Mouse (Mus musculus) right cerebral cortex, postnatal 25 days (tissue): ENCODE results near the gene Zfp771.
"Not testable (repeated sequence)": the region's sequence is repeated elsewhere in the genome, so short reads cannot be mapped to it uniquely, and the experiment has no call there.

Experiments used
- DNase-seq: peaks from one replicate; pipeline ENCODE4 v3.0.0; 2022

The Zfp771 gene

DNA sequence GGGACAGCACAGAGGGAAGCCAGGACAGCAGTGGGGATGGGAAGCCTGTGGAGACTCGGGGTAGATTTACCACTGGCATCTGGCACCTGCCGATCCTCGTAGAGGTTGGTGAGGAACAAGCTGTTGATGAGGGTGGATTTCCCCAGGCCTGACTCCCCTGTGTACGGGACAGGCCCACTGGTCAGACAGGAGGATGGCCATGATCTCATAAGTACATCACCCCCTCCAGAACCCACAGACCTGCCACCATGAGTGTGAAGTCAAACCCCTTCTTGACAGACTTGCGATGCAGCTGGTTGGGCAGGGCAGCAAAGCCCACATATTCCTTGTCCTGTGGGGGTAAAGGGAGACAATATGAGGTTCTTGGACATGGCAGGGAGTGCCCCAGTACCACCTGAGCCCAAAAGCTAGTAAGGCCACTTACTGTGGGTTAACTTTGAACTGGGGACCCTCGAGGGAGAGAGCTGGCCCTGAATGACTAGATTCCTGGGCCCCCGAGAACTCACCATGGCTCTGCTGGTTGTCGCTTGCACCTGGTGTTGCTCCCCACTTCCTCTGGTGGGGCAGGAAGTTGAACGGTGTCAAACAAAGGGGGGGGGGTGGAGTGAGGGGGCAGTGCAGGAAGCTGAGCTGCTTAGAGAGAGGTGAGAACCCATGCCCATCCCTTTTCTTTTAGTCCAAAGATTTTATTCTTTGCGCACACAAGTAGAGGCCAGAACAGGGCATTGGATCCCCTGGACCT lies 26.0 kb upstream of the Zfp771 start:
- DNase-seq, result no peak

DNA sequence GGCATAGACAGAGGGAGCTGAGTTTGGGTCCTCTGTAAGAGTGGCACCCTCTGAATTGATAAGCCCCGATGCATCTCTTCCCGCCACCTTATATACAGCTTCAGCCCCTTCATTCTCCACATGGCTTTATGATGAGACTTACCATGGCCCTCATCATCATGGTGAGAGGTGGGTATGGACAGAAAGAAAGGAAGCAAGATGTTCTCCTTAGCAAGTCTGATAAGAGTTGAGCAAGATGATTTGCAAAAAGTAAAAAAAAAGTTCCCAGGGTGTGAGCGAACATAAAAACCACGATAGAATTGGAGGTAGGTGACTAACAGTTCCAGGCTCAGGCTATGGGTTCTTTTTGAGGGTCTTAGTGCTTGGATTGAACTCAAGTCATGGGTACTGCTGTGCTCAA lies 25.4 kb upstream of the Zfp771 start:
- DNase-seq, result no peak

DNA sequence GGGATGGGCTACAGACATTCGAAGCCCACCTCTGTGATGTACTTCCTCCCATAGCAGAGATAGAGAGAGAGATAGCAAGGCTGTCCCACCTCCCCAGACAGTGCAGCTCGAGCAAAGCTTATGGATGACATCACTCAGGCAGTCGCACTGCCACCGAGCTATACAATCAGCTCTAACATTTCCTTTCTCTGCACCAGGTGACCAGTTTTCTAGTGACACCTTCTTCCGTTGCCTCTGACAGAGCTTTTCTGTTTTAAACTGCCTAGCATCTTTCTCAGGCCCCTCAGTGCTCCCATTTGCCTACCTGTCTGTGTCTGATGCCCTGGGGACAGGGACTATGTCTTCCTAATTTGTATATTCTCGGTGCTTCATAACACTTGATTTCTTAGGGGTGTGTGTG lies 23.6 kb upstream of the Zfp771 start:
- no peak for DNase-seq

DNA sequence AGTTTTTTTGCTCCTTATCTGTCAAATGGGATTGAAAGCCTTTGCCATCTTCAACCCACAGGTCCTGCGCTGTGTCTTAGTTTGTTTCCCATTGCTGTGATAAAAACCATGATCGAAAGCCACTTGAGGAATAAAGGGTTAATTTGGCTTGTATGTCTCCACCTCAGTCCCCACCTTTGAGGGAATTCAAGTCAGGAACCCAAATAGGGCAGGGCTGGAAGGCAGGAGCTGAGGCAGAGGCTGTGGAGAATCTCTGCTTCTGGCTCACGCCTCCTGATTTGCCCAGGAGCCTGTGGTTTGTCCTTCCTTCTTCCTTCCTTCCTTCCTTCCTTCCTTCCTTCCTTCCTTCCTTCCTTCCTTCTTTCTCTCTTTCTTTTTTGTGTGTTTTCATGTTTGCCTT lies 21.0 kb upstream of the Zfp771 start:
- no peak for DNase-seq

DNA sequence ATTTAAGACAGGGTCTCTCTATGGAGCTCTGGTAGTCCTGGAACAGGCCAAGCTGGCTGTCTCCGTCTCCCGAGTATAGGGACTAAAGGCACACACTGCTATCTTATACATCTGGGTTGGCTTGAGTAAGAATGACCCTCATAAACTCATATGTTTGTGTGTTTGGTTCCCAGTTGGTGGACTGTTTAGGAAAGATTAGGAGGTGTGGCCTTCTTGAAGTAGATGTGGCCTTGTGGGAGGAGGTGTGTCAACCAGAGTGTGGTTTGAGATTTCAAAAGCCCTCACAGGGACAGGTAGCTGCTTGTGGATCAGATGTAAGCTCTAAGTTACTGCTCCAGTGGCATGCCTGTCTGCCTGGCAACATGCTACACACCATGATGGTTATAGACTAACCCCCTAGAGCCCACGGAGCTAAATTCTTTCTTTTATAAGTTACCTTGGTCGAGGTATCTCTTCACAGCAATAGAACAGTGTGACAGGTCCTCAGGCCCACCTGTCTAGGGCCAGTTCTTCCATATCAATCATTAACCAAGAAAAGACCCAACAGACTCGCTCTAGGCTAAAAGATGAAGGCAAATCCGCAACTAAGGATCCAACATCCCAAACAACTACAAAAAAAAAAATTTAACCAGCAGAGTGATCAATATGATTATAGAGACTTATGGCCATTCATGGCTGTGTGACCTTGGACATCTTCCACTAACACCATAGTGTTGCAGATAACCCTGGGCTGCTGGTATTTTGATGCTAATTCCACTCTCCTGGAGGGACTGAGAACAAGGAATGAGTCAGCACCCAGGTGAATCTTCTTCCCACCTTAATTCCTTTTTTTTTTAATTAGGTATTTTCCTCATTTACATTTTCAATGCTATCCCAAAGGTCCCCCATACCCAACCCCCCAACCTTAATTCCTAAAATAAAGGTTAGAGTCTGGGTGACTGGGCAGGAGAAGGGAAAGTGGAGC lies 20.3 kb upstream of the Zfp771 start:
- no peak for DNase-seq

DNA sequence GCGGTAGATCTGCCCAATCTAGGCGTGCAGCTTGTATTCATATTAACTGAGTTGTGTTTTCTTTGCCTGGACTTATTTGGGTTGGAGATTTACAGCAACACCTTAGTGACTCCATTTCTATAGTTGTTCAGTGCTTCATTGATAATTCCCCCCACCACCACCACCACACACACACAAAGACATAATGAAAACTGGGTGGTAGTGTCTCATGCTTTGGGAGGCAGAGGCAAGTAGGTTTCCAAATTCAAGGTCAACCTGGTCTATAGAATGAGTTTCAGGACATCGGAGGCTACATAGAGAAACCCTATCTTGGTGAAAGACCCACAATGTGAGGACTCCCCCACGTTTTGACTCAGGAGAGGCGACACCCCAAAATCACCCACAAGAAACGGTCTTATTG lies 19.5 kb upstream of the Zfp771 start:
- no peak for DNase-seq

DNA sequence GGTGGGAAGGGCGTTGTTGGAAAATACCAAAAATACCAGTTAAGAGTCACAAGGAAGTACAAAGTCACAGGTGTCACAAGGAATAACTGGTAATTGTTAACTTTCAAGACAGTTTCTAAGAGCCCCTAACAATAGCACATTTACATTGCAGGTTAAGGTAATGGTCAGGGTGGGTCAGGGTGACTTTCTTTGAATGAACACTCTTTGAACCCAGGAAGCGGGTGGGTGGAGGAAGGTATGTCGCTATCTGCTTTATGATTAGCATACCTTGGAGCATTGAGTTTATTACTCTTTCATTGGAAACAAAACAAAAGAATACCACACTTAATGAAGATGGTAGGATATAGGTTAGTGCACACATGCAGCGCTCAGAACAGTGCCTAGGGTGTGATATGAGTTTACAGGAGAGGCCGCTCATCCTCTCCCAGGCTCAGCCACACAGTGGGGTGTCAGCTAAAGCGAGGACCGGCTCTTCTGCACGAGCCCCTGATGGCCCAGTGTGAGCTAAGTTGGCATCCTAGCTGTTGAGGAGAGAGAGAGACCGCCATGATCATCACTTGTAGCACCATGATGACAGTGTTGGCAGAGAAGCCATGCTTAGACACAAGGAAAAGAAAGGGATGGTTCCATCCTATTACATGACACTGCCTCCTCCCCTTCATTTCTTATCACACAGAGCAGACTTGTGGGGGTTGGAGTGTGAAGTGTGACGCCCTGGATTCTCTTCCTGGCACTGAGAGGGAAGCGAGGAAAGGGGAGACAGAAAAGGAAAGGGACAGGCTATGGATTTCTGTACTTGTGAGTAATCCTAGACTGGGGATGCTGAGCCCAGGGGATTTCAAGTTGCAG lies 18.7 kb upstream of the Zfp771 start:
- no peak for DNase-seq

DNA sequence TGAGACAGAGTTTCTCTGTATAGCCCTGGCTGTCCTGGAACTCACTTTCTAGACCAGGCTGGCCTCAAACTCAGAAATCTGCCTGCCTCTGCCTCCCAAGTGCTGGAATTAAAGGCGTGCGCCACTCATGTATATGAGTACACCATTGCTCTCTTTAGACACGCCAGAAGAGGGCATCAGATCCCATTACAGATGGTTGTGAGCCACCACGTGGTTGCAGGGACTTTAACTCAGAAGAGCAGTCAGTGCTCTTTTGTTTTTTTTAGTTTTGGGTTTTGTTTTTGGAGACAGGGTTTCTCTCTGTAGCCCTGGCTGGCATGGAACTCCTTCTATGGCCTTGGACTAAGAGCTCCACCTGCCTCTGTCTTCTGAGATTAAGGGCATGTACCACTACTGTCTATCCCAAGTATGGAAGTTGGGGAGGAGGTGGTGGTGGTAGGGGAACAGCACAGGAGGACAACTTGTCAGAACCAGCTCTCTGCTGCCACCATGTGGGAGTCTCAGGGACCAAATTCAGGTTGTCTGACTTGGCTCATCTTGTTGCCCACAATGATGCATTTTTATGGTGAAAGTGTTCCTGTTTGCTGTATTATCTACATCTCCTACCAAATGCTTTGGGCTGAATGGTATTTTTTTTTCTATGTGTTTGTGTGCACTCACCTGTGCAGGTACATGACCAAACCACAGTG lies 15.3 kb upstream of the Zfp771 start:
- DNase-seq, result peak; percentile 74

DNA sequence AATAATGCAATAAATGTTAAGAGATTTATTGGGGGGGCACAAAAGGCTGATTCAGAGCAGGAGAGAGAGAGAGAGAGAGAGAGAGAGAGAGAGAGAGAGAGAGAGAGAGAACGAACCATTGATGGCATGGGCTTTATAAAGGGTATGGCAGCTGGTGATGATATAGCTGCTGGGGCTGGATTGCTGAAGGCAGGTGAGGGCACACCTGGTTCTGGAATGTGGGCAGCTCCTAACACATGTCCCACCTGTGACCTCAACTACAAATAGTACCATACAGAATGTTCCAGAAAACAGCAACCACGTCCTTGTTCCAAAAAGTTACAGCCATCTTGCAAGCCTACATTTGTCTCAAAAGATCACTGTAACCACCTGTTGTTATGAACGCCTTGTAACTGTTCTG lies 12.7 kb upstream of the Zfp771 start:
- no peak for DNase-seq

DNA sequence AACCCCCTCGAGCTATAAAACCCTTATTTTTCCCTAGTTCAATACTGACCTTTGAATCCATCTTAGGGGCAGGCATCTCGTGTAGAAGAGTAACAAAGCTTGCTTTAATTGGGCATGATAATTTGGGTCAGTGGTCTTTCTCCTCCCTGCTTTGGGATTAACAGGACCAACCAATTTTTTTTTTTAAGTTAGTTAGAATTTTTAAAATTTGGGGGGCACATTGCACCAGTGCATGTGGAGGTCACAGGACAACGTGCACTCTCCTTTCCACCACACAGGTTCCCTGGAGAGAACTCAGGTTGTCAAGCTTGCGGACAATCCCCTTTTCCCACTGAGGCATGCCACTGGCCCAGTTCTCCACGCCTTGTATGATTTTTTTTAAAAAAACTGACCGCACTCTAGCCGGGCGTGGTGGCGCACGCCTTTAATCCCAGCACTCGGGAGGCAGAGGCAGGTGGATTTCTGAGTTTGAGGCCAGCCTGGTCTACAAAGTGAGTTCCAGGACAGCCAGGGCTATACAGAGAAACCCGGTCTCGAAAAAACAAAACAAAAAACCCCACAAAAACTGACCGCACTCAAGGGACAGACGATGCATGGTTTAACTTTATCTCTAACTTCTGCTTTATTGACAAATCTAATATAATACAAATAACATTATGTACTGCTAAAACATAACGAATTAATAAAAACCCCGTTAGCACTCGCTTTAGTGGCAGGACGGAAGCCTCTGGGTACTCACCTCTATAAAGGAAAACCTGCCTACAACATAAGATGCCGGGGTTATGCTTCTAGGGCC lies 12.1 kb upstream of the Zfp771 start:
- no peak for DNase-seq

DNA sequence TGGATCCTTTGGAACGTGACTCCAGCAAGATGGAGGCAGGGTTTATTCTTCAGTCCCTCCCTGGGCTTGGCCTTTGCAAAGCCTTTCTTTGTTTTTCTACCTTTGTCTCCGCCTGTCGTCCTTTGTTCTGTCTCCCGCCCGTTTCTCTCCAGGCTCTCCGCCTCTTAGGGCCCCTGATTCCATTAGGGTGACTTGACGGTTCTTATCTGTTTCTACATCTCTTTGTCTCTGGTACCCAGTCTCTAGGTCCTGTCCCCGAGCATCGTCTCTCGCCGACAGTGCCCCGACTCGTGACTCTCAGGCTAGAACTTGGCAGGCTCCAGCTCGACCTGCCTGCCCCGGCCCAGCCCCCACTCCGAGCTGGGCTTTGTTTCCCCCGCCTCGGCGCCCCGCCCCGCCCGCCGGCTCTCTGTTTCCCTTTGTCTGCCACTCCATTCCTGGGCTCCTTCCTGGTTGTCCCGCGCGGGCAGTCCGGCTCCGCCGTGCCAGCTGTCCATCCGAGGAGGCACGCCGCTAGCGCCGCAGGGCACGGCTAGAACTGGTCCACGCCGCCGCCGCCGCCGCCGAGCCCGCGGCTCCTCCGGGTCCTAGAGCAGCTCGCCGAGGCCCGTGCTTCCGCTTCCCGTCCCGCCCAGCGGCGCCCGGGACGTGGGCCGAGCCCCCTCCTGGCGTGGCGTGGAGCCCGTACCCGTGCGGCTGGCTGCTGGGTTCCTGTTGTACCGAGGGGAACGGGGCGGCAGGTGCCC lies 11.3 kb upstream of the Zfp771 start, which contains the start of the genes Zfp553 and Sept1:
Gene Zfp553, plus strand, starts transcription at position 440 of the 746 bp plus-strand sequence.
Gene Sept1, minus strand, starts transcription at position 509 of the 746 bp plus-strand sequence.
- DNase-seq, result peak; percentile 89

DNA sequence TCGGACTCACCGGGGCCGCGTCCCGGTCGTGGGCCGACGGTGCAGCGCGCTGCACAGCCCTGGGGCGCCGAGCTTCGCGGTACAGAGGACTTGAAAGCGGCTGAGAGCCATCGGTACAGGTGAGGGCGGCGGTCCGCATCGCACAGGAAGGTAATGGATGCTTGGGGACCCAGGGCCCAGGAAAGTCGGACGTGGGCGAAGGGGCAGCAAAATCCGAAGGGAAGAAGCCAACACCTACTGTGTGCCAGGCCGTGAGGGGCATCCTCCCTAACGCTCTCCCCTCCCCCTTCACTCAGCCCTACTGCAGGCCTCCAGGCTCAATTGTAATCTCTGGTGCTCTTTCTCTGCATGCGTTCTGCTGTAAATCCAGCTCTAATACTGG lies 10.7 kb upstream of the Zfp771 start:
- DNase-seq, result no peak

DNA sequence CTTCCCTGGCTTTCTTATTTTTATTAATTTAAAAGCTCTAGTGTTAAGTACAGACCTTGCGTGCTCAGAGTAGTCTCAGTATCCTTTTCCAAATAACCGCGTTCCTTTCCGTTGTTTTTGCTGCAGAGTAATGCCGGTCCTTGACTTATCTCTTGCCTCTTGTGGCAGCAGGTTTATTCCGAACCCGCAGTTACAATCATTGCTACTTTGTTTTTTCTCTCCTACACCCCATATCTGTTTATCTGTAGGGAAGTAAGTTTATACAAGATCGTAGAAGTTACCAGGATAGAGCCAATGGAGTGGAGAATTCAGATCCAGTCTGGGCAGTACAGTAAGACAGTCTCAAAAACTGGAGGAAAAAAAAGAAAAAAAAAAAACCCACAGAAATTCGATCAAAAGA lies 10.3 kb upstream of the Zfp771 start:
- no peak for DNase-seq

DNA sequence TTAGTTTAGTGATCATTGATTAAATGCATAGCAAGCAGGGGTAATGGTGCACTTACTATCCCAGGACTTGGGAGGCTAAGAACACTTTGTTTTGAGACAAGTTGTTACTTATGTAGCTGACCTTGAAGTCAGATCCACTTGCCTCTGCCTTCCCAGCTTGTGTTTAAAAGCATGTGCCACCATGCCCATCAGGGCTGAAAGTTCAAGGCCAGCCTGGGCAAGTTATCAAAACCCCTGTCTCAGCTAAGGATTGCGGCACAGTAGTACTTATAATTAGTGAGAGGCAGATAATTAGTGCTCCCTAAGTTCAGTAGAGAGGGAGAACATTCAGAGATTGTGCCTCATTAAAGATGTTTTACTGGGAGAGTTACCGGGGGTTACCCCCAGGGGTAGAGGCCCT lies 9.3 kb upstream of the Zfp771 start:
- DNase-seq, result no peak

DNA sequence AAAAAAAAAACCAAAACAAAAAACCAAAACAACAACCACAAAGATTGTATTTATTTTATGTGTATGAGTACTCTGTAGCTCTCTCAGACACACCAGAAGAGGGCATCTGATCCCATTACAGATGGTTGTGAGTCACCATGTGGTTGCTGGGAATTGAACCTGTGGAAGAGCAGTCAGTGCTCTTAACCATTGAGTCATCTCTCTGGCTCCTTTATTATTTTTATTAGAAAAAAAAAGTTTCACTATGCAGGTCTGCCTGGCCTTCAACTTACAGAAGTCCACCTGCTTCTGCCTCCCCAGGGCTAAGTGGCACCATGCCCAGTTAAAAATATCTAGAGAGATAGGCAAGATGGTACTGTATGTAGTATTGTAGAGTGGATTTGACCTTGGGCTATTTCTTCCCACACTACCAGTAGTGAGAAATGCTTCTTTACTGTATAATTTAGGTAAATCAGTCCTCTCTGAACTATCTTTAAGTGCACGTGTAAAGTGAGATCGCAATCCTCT lies 660 bp upstream of the Zfp771 start:
- no peak for DNase-seq

DNA sequence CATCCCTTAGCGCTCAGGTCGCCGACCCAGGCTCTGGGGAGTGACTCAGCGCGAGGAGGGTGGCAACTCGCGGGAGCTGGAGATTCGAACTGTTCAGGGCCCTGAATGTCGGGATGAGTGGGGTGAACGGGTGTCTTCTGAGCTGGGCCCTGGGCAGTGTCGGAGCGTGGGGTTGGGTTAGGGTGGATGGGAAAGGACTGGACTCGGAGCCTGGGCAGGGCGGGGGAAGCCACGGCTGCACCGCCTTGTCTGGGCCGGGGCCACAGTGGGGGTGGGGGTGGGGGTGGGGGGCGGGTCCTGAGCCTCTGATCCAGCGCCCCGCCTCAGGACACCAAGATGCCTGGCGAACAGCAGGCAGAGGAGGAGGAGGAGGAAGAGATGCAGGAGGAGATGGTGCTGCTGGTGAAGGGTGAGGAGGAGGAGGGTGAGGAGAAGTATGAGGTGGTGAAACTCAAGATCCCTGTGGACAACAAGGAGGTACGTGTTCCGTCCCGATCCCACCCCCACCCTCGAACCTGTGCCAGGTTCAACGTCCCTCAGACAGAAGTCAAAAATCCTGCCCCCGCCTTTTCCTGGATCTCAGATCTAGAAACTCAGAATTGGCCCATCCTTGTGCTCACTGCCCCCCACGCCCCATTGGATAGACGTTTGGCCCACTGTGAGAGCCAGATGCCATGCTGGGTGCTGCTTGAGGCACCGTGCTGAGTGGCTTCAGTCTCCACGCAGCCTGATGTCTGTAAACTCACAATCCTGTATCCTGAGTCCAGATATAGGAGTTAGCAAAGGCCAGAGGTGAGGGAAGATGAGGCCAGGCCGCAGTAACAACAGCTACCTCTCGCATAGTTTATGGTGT lies 810 bp downstream of the Zfp771 start:
- DNase-seq, result no peak

DNA sequence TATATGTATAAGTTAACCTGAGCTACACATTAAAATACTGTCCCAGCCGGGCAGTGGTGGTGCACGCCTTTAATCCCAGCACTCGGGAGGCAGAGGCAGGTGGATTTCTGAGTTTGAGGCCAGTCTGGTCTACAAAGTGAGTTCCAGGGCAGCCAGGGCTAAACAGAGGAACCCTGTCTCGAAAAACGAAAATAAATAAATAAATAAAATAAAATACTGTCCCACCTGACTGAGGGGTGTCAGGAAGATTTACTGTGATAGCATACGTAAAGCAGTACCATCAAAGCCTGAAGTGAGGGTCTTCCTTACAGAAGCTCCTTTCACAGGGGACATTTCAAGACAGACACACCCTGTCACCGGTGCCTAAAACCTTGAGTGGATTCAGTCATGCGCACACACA lies 6.4 kb downstream of the Zfp771 start:
- DNase-seq, result not testable (repeated sequence)

DNA sequence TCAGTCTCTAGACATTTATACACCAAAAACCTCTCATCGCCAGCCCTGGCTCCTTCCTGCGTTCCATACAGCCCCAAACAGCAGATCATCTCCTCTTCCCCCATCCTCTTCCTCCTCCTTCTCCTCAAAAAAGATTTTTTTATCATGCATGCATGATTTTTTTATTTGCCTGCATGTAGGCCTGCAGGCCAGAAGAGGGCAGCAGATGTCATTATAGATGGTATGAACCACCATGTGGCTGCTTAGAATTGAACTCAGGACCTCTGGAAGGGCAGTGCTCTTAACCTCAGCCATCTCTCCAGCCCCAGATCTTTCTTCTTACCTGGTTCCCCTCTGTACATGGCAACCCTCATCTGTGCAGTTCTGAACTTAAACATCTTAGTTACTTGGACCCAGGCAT lies 8.3 kb downstream of the Zfp771 start:
- no peak for DNase-seq

DNA sequence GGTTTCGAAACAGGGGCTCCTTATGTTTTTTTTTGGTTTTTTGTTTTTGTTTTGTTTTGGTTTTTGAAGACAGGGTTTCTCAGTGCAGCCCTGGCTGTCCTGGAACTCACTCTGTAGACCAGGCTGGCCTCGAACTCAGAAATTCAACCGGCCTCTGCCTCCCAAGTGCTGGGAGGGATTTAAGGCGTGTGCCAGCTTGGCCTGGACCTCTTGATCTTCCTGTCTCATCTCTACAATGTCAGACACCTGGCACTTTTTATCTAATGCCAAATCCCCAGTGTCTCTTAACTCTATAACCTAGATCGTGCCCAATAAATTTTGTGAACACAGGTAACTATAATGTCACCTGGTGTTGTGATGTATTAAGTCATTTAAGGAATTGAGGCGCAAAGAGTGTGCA lies 9.3 kb downstream of the Zfp771 start:
- DNase-seq, result no peak
